Mouse (Mus musculus) CD4-positive, CD25-positive, alpha-beta regulatory T cell (primary cell): Measurements from ENCODE around the gene Cyp2d12. TPM values are rescaled to one million over a fixed set of nuclear protein-coding genes. Genes with fewer than 3 reads are reported as not detected.

Experiments
- polyA plus RNA-seq: library from polyadenylated mRNA; unstranded; fragments of 100-300 nt; shearing (Covaris generic); gene quantifications from one replicate; pipeline ENCODE4 v1.2.1, GENCODE M21; 2017

The Cyp2d12 gene
- not detected for polyA plus RNA-seq

DNA sequence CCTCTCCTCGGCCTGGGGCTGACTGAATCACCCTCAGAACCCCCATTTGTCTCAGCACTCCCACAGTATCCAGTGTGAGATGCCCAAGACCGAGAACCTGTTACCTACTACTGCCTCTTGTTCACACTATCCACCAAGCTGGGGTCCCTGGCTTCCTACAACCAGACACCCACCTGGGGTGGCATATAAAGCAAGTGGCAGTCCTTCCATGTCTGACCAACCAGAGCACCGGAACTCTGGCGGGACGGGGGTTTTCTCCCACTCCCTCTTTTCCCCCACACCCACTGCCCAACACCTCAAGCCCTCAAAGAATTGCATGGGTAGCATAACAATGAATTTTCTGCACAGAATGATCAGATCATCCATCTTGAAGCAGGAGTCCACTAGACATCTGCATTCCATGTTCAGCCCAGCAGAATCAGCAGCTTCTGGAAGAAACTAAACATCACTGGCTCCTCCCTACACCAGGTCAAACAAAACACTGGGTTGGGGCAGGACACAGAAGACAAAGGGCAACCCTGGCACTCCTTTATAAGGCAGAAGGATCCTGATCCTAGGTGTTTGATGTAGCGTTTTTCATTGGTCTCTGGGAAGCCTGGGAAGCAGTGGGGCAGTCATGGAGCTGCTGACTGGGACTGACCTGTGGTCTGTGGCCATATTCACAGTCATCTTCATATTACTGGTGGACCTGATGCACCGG, at the start of gene Cyp2d12:
Gene Cyp2d12 (plus strand): TSS at position 542 of the 700 bp plus-strand sequence.

Other genes with a start within 250 kb of the Cyp2d12 start
- gene Naga, start 216.1 kb upstream of the Cyp2d12 start, polyA plus RNA-seq: 61.8 TPM
- 5.5 TPM for gene Pheta2, start 216.1 kb upstream of the Cyp2d12 start, polyA plus RNA-seq
- 178 TPM for gene Smdt1, start 216.1 kb upstream of the Cyp2d12 start, polyA plus RNA-seq
- gene Ndufa6, start 200.8 kb upstream of the Cyp2d12 start, polyA plus RNA-seq: 278 TPM
- gene Cyp2d22, start 174.8 kb upstream of the Cyp2d12 start, polyA plus RNA-seq: 11.0 TPM
- not detected for gene Cyp2d11, start 161.1 kb upstream of the Cyp2d12 start, polyA plus RNA-seq
- not detected for gene Cyp2d10, start 147.9 kb upstream of the Cyp2d12 start, polyA plus RNA-seq
- gene Cyp2d9, start 121.6 kb upstream of the Cyp2d12 start, polyA plus RNA-seq: not detected
- not detected for gene Cyp2d34, start 65.9 kb downstream of the Cyp2d12 start, polyA plus RNA-seq
- not detected for gene Cyp2d40, start 209.1 kb downstream of the Cyp2d12 start, polyA plus RNA-seq
- gene Cyp2d26, start 239.2 kb downstream of the Cyp2d12 start, polyA plus RNA-seq: 0.29 TPM